Mouse (Mus musculus) midbrain, embryonic 14.5 days (tissue): Measurements from ENCODE around the gene Igf1r. TPM values are rescaled to one million over a fixed set of nuclear protein-coding genes. Genes with fewer than 3 reads are reported as not detected.
A peak's percentile ranks its signal among the peaks of the same experiment; 100 is the strongest.
"Not testable (repeated sequence)": the region's sequence is repeated elsewhere in the genome, so short reads cannot be mapped to it uniquely, and the experiment has no call there.

ENCODE experiments used
- ATAC-seq: fragments of 200-750 bp; cut with Nextera tagmentation; 2 replicates; pipeline ENCODE4 v1.8.0; 2017; ENCODE audit warnings: moderate number of reproducible peaks, moderate library complexity; ENCODE audit not compliant: low FRiP score, low TSS enrichment
- DNase-seq: peaks from one replicate; pipeline ENCODE4 v3.0.0-alpha.2; 2015
- H3K27ac ChIP-seq: fragments of 300-500 bp; sonication (generic); replicated peaks from 2 replicates; pipeline ENCODE4 v1.5.1; 2014; ENCODE audit warnings: mild to moderate bottlenecking, low read depth, low read length, moderate library complexity
- H3K27me3 ChIP-seq: fragments of 300-500 bp; sonication (generic); 2 replicates; pipeline ENCODE4 v1.6.1; 2014; ENCODE audit warnings: low read length, control low read depth, mixed read lengths; ENCODE audit not compliant: control insufficient read depth, insufficient read depth
- H3K36me3 ChIP-seq: fragments of 300-500 bp; sonication (generic); 2 replicates; pipeline ENCODE4 v1.6.1; 2014; ENCODE audit warnings: low read length, control low read depth; ENCODE audit not compliant: control insufficient read depth, insufficient read depth
- H3K4me1 ChIP-seq: fragments of 300-500 bp; sonication (generic); 2 replicates; pipeline ENCODE4 v1.6.1; 2014; ENCODE audit warnings: mild to moderate bottlenecking, antibody characterized with exemption, low read length, control low read depth; ENCODE audit not compliant: control insufficient read depth, insufficient read depth
- H3K4me2 ChIP-seq: fragments of 300-500 bp; sonication (generic); 2 replicates; pipeline ENCODE4 v1.6.1; 2014; ENCODE audit warnings: mild to moderate bottlenecking, low read length, moderate library complexity
- H3K4me3 ChIP-seq: fragments of 300-500 bp; sonication (generic); replicated peaks from 2 replicates; pipeline ENCODE4 v1.5.1; 2014; ENCODE audit warnings: low read depth, low read length
- H3K9ac ChIP-seq: fragments of 300-500 bp; sonication (generic); replicated peaks from 2 replicates; pipeline ENCODE4 v1.6.1; 2014; ENCODE audit warnings: mild to moderate bottlenecking, low read length, moderate library complexity
- H3K9me3 ChIP-seq: fragments of 300-500 bp; sonication (generic); 2 replicates; pipeline ENCODE4 v1.6.1; 2016; ENCODE audit warnings: low read length, control low read depth, mixed read lengths; ENCODE audit not compliant: control insufficient read depth
- WGBS: fragments of 180-500 bp; shearing (Covaris S2); extraction: QIAGEN DNeasy Blood & Tissue Kit; methylation state at CpG from one replicate; pipeline ENCODE4 v1.1.7; 2014; 5-methylcytosine and 5-hydroxymethylcytosine counted together
- polyA plus RNA-seq: library from polyadenylated mRNA; unstranded; fragments of >200 nt; fragmentation: Nextera tagmentation; extraction: Ambion mirVana; gene quantifications from 2 replicates; pipeline ENCODE4 v1.2.1, GENCODE M21; 2014

Gene Igf1r
- polyA plus RNA-seq, 1 experiment from 2014 or later, result 25.8 TPM

DNA sequence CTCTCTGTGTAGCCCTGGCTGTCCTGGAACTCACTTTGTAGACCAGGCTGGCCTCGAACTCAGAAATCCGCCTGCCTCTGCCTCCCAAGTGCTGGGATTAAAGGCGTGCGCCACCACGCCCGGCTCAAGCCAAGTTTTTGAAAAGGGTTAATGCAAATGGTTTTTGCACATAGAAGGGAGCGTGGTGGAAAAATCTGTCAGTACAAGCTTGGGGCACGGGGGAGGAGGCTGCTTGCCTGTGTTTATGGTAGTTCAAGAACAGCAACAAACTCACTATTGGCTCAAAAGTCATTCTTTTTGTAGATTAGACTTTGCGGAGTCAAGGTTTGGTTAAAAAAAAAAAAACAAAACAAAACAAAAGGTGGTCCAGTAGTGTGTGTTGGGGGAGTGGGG, 322.8 kb downstream of the Igf1r start:
- H3K27me3 ChIP-seq, H3K9ac ChIP-seq, H3K4me1 ChIP-seq, DNase-seq, ATAC-seq, H3K27ac ChIP-seq, H3K9me3 ChIP-seq, H3K36me3 ChIP-seq: not testable (repeated sequence)
- H3K4me3 ChIP-seq, result peak overlapping the region; percentile 26
- 47% methylated on average over 9 of the region's 9 CpGs for WGBS
- peak overlapping the region; percentile 54 for H3K4me2 ChIP-seq

DNA sequence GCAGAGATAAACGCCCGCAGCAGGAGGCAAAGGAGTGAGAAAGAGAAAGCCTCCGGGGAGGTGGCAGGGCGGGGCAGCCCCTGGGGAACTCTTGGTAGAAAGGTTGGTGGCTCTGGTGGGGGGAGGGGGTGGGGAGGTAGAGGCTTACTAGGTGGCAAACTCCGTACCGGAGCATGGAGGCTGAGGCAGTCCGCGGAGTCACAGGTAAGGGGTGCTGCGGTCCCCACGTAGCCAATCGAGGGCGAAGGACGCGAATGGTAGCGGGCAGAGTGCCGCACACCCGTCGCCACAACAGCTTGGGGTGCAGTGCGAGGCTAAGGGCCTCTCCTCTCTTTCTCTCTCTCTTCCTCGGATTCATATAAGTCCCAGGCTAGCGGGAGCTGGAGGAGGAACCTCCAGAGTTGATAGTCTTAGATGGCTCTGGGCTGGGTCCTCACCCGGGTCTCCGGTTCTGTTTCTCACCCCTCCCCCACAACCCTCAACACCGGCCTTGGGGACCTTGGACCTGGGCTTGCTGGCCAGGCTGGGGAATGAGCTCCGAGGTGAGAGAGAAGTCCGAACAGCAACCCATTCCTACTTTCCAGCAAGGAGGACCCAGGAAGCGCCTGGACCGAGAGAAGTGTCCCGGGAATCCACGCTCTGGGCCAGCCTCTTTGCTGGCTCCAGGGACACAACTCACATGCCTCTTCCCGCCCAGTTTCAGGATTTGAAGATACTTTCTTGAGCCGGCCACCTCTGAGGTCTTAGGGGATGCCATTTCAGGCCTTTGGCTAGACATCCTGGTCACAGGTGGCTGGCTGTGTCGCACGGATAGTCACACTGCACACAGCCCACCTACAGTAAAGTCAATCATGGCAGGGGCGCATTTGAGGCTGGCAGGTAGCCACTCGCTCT, 323.5 kb downstream of the Igf1r start:
- Histone ChIP-seq H3K4me2 (peak overlapping the region; percentile 54), H3K4me3 (peak overlapping the region; percentile 26), H3K27me3 (peaks cover 5% of the 10 kb centered on the region), H3K36me3 (no peaks in the 10 kb centered on the region), H3K4me1 (0 out of 2 replicates have a peak, but pooled peaks cover 8% of the 10 kb centered on the region), H3K27ac (no peak overlapping the region), H3K9ac (no peak overlapping the region), H3K9me3 (no peaks in the 10 kb centered on the region)
- no peak for ATAC-seq
- WGBS, result 6% methylated on average over 36 of the region's 36 CpGs
- peak; percentile 22 for DNase-seq

DNA sequence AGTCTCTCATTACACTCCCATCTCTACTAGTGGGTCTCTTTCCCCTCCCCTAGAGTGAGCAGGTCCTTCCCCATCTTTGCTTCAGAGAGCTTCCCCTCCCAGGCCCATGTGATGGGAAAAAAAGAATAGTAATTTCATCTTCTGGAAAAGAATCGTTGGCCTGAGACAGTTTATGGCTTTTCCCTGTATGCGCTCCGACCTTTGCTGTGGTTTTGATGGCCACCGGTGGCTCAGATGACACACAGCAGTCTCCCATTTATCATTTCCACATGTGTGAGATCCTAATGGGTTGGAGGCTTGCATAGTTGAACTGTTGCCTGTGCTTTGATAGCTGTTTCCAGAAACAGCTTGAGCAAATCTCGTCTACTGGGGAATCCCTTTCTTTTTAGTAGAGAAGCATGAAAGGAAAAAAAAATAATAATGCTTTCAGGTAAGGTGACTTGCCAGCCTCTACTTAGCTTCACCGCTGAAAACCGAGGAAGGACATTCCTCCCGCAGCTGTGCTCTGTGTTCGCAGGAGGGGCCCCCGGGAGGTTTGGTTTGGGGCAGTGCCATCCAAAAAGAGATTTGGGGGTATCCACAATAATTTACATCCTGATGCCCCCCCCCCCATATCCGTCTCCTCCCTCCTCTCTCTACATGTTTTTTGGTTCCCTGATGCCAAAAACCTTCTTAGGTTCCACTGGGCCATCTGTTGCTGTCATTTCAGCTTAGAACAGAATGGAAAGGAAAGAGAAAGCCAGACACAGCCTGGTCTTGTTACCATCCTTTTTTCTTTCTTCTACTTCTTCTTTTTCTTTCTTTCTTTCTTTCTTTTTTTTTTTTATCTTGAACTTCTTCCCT, 324.6 kb downstream of the Igf1r start:
- DNase-seq, result no peak
- ATAC-seq, result no peak
- Histone ChIP-seq H3K9me3 (no peaks in the 10 kb centered on the region), H3K27ac (no peak overlapping the region), H3K36me3 (no peaks in the 10 kb centered on the region), H3K4me1 (0 out of 2 replicates have a peak, but pooled peaks cover 8% of the 10 kb centered on the region), H3K4me3 (no peak overlapping the region), H3K9ac (no peak overlapping the region), H3K4me2 (no peak overlapping the region), H3K27me3 (peaks cover 5% of the 10 kb centered on the region)
- WGBS, result 49% methylated on average over 11 of the region's 11 CpGs

DNA sequence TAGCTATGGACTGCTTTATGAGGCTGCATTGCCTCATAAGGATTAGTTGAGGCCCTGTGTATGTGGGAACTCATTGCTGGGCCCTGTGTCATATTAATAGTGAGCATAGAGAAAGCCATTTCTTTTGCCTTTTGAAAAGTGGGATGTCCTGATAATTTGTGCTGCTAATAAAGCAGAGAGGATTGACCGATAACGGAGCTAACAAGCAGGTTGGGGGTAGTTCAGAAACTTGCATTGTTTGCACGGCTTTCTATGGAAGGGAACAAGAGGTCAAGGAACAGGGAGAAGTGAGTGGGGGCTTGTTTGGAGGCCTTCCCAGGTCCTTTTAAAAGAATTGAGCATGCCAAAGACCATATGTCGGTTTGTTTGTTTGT, 325.3 kb downstream of the Igf1r start:
- no peak for ATAC-seq
- Histone ChIP-seq H3K27me3 (peaks cover 5% of the 10 kb centered on the region), H3K4me1 (0 out of 2 replicates have a peak, but pooled peaks cover 8% of the 10 kb centered on the region), H3K9ac (no peak overlapping the region), H3K27ac (no peak overlapping the region), H3K9me3 (no peaks in the 10 kb centered on the region), H3K36me3 (no peaks in the 10 kb centered on the region), H3K4me2 (no peak overlapping the region), H3K4me3 (no peak overlapping the region)
- DNase-seq, result no peak
- WGBS, result 61% methylated on average over 4 of the region's 4 CpGs

DNA sequence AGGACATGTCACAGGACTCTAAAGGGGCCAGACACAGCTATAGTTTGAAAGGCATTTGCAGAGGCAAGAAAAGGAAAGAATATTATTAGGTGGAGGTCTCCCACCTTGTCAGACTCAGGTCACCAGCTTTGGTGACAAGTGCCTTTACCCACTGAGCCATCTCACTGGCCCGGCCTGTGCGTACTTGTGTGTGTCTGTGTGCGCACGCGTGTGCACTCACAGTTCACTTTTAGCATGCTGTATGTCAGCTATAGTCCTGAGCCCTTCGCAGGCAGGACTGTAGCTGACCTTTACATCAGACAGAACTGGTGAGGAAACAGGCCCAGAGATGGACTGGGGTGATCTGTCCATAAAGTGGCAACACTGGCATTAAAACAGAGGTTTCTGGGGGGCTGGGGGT, 325.8 kb downstream of the Igf1r start:
- DNase-seq, result no peak

DNA sequence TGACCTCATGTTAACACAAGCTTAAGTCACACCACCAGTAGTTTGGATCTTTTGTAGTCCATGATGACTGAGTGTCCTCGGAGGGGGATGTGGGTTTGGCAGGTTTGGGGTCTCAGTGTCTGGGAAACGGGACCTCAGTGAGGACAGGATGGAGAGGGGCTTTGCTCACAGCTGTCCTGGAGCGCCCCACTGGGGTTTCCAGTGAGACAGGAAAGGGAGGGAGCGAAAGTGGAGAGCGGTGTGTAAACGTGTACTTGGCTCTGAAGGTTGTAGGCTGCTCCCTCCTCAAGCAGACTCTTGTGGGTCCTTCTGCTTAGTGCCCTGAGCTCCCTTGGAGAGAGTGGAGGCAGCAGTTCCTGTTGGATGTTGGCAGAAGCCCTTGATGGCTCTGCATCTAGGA, 326.3 kb downstream of the Igf1r start:
- no peaks in the 10 kb centered on the region for H3K36me3 ChIP-seq
- WGBS, result 77% methylated on average over 6 of the region's 6 CpGs
- H3K27ac ChIP-seq, result no peak overlapping the region
- H3K9me3 ChIP-seq, result no peaks in the 10 kb centered on the region
- H3K4me1 ChIP-seq, result 0 out of 2 replicates have a peak, but pooled peaks cover 8% of the 10 kb centered on the region
- no peak overlapping the region for H3K4me2 ChIP-seq
- no peak for ATAC-seq
- H3K4me3 ChIP-seq, result no peak overlapping the region
- no peak overlapping the region for H3K9ac ChIP-seq
- no peak for DNase-seq
- peaks cover 5% of the 10 kb centered on the region for H3K27me3 ChIP-seq

More for the DNA sequence above, 325.8 kb downstream of the Igf1r start:
- WGBS, result 96% methylated on average over 6 of the region's 6 CpGs
- ATAC-seq, result no peak
- H3K9ac ChIP-seq, result no peak overlapping the region
- H3K27ac ChIP-seq, result no peak overlapping the region
- H3K9me3 ChIP-seq, result no peaks in the 10 kb centered on the region
- no peaks in the 10 kb centered on the region for H3K36me3 ChIP-seq
- H3K4me3 ChIP-seq, result no peak overlapping the region
- H3K4me2 ChIP-seq, result no peak overlapping the region
- 0 out of 2 replicates have a peak, but pooled peaks cover 8% of the 10 kb centered on the region for H3K4me1 ChIP-seq
- H3K27me3 ChIP-seq, result peaks cover 5% of the 10 kb centered on the region

DNA sequence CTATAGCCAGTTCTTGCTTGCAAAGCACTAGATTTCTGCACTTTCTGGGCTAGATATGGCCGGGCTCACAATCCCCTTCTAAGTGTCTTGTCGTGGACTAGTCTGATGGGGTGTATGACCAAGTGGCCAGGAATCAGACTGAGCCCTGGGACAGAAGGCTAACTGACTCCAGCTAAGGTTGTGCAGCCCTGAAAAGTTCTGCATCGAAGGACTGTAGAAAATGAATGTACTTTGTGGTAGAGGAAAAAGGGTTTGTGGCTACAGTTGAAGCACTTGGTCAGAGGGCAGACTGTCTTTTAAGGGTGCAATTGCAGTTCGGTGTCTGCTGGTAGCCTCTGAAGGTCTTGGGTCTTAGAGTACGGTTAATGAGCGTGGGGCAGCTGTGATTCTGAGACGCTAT, 326.9 kb downstream of the Igf1r start:
- Histone ChIP-seq H3K4me1 (0 out of 2 replicates have a peak, but pooled peaks cover 8% of the 10 kb centered on the region), H3K27ac (no peak overlapping the region), H3K9ac (no peak overlapping the region), H3K27me3 (peaks cover 5% of the 10 kb centered on the region), H3K9me3 (no peaks in the 10 kb centered on the region), H3K36me3 (no peaks in the 10 kb centered on the region), H3K4me2 (no peak overlapping the region), H3K4me3 (no peak overlapping the region)
- ATAC-seq, result no peak
- 79% methylated on average over 7 of the region's 7 CpGs for WGBS
- no peak for DNase-seq

DNA sequence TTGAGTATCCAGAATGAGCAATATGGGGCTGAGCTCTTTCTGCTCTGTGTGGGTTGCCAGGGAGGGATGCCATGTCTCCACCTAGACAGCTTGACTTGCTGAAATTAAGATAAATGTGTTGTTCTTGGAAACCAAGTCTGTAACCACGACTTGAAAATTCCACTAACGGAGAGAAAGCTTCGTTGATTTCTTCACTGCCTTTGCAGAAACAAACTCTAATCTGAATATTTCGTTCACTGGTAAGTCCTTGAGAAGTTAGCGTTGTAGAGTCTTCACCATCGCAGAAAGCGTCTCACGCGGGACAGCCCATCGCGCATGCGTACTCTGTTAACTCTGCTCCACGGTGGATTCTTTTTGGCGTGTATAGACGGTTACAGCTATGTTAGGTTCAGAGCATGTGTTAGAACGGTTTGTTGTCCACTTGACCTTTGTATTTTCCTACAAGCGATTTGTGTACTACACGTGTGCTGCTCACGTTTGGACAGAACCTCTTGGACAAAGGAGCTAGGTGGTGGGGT, 327.8 kb downstream of the Igf1r start:
- WGBS, result 94% methylated on average over 19 of the region's 19 CpGs
- 0 out of 2 replicates have a peak, but pooled peaks cover 8% of the 10 kb centered on the region for H3K4me1 ChIP-seq
- H3K27ac ChIP-seq, result no peak overlapping the region
- no peak overlapping the region for H3K4me3 ChIP-seq
- no peak overlapping the region for H3K9ac ChIP-seq
- H3K36me3 ChIP-seq, result no peaks in the 10 kb centered on the region
- H3K9me3 ChIP-seq, result no peaks in the 10 kb centered on the region
- ATAC-seq (no peak), DNase-seq (no peak)
- H3K4me2 ChIP-seq, result no peak overlapping the region
- H3K27me3 ChIP-seq, result peaks cover 5% of the 10 kb centered on the region
